Mouse (Mus musculus) heart, adult 2 months (tissue): ENCODE measurements around the gene Ctu1. TPM values are rescaled to one million over a fixed set of nuclear protein-coding genes. Genes with fewer than 3 reads are reported as not detected.

Experiments
- DNase-seq, 2 experiments: peaks; one replicate each; pipeline ENCODE4 v3.0.0; 2021
- H3K27ac ChIP-seq: fragments of 200-600 bp; 2 replicates; pipeline ENCODE4 v1.8.1; 2022
- H3K27me3 ChIP-seq: fragments of 200-500 bp; 2 replicates; pipeline ENCODE4 v1.6.1; 2012; ENCODE audit warnings: mild to moderate bottlenecking, low read length, inconsistent platforms, mixed read lengths; ENCODE audit not compliant: control insufficient read depth, insufficient read depth
- H3K36me3 ChIP-seq: fragments of 200-500 bp; 2 replicates; pipeline ENCODE4 v1.6.1; 2012; ENCODE audit warnings: low read length, inconsistent platforms; ENCODE audit not compliant: control insufficient read depth, insufficient read depth
- H3K4me1 ChIP-seq: fragments of 200-500 bp; 2 replicates; pipeline ENCODE4 v1.6.1; 2011; ENCODE audit warnings: low read length; ENCODE audit not compliant: control insufficient read depth, insufficient read depth
- H3K4me3 ChIP-seq: fragments of 200-600 bp; 2 replicates; pipeline ENCODE4 v1.8.1; 2022
- H3K79me2 ChIP-seq: fragments of 200-500 bp; replicated peaks from 2 replicates; pipeline ENCODE4 v1.6.1; 2012; ENCODE audit warnings: mild to moderate bottlenecking, inconsistent platforms, low read length, moderate library complexity, mixed read lengths; ENCODE audit not compliant: control insufficient read depth, insufficient read depth
- H3K9ac ChIP-seq: fragments of 200-500 bp; 2 replicates; pipeline ENCODE4 v1.6.1; 2012; ENCODE audit warnings: low read depth, mild to moderate bottlenecking, control low read depth, inconsistent platforms, low read length, mixed read lengths
- CTCF ChIP-seq: fragments of 200-600 bp; IDR thresholded peaks from 2 replicates; pipeline ENCODE4 v1.8.1; 2022; ENCODE audit warnings: antibody characterized with exemption, mild to moderate bottlenecking, moderate library complexity
- EP300 ChIP-seq: fragments of 200-500 bp; IDR thresholded peaks from 2 replicates; pipeline ENCODE4 v1.6.1; 2011; ENCODE audit warnings: low read depth, low read length, control low read depth; ENCODE audit not compliant: insufficient read depth
- POLR2A ChIP-seq: fragments of 200-500 bp; IDR thresholded peaks from 2 replicates; pipeline ENCODE4 v1.6.1; 2011; ENCODE audit warnings: mild to moderate bottlenecking, low read depth, low read length, control low read depth; ENCODE audit not compliant: insufficient read depth
- WGBS: fragments of 180-500 bp; shearing (Covaris S2); methylation state at CpG from one replicate; pipeline ENCODE4 v1.1.7; 2018; 5-methylcytosine and 5-hydroxymethylcytosine counted together
- intact Hi-C: fragments of 180-260 bp; cut with DNase I; formaldehyde crosslinking; loops from one replicate; pipeline ENCODE4 v1.15.1; 2025
- polyA plus RNA-seq: library from polyadenylated mRNA; depleted of rRNA; stranded (reverse); fragments of >200 nt; gene quantifications from 2 replicates; pipeline ENCODE4 v1.2.3, GENCODE M21; 2012
- total RNA-seq, 2 experiments: library from RNA; stranded (reverse); gene quantifications; 2 replicates each; pipeline ENCODE4 v1.2.3; 2021

Gene Ctu1
- total and polyA plus RNA-seq, 3 experiments = 2.5 to 3.2 (median 3.1) TPM

DNA sequence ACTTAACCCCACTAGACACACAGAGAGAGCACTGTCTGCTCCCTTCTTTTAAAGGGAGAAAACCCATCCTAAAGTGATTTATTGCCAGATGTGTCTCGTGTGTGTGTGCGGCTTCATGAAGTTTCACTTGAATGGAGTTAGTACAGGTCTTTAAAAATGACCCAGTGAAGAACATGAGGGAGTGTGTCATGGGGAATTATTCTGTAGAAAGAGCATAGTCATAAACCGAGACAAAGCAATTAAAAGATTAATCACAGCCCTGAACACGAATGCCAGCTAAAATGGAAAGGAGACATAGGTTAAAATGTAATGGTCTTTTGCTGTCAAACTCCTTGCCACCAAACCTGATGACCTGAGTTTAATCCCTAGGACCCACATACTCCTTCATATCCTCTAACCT lies 37.9 kb upstream of the Ctu1 start:
- WGBS = 80% methylated on average over 4 of the region's 4 CpGs
- H3K27ac ChIP-seq = no peak overlapping the region
- no peak for DNase-seq
- no peaks in the 10 kb centered on the region; the same call in 1 of the 2 replicates for H3K27me3 ChIP-seq
- no peak overlapping the region for H3K4me3 ChIP-seq
- intact Hi-C loops = no loop called here
- no peaks in the 10 kb centered on the region for H3K4me1 ChIP-seq
- no peak for TF ChIP-seq POLR2A
- no peak for TF ChIP-seq EP300
- no peaks in the 10 kb centered on the region for H3K36me3 ChIP-seq
- no peaks in the 10 kb centered on the region for H3K79me2 ChIP-seq
- H3K9ac ChIP-seq = no peak overlapping the region

DNA sequence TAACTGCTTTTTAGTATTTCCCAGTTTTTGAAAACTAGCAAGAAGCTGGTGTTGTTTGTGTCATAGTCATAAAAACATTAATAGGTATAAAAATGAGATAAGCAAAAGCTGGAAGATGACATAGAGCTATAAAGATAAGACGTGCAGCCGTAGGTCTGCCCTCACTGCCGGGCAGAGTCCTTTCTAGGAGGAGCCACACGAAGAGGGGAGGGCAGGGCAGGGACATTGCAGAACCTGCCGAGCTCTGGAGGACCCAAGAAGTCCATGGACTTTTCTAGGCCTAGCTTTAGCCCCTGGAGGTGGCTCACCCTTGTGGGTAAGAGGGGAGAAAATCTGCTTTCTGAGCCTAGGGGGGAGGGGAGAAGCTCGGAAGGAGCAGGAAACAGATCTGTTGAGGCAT lies 37.3 kb upstream of the Ctu1 start, which contains the start of gene Ceacam18:
Ceacam18 (plus strand) TSS at position 208 of the 400 bp plus-strand sequence.
- intact Hi-C loops = no loop called here
- Histone ChIP-seq H3K79me2 (no peaks in the 10 kb centered on the region), H3K36me3 (no peaks in the 10 kb centered on the region), H3K9ac (no peak within 1 kb of the TSS), H3K4me3 (no peak within 1 kb of the TSS), H3K4me1 (no peaks in the 10 kb centered on the region), H3K27ac (no peak within 1 kb of the TSS), H3K27me3 (no peaks in the 10 kb centered on the region)
- DNase-seq = no peak
- 37% methylated on average over 6 of the region's 6 CpGs for WGBS
- TF ChIP-seq EP300 (no peak), CTCF (no peak), POLR2A (no peak)

DNA sequence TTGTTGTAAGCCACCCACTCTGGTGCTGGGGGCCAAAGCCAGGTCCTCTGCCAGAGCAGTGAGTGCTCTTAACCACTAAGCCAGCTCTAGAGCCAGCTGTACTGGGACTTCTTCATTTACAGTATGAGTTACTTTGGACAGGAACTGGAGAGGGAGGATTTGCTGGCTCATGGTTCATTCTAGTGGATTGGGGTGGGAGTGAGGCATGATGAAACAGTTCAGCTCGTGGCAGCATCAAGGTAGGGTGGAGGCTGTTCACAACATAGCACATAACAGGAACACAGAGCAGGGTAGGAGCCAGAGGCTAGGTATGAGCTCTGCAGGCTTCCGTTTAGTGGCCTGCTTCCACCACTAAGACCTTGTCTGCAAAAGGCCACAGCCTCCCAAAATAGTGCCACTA lies 35.6 kb upstream of the Ctu1 start:
- no peak for TF ChIP-seq POLR2A
- H3K27me3 ChIP-seq = no peaks in the 10 kb centered on the region
- intact Hi-C loops = no loop called here
- no peak overlapping the region for H3K9ac ChIP-seq
- no peaks in the 10 kb centered on the region for H3K4me1 ChIP-seq
- H3K79me2 ChIP-seq = no peaks in the 10 kb centered on the region
- no peak overlapping the region for H3K4me3 ChIP-seq
- H3K27ac ChIP-seq = no peak overlapping the region
- 50% methylated on average over 2 of the region's 2 CpGs for WGBS
- H3K36me3 ChIP-seq = no peaks in the 10 kb centered on the region
- no peak for DNase-seq

DNA sequence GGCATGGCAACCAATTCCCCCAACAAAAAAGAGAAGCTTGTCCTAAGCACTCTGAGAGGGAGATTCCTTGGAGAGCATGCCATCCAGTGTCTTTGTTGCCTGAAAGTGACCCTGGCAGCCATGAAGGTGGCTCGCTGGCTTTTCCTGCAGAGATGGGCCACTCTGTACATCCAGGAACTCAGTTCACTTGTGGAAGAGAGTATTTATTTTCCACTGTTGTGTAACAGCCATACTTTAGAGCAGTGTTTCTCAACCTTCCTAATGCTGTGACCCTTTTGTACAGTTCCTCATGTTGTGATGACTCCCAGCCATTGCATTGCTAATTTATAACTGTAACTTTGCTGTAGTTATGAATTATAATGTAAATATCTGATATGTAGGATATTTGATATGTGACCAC lies 34.7 kb upstream of the Ctu1 start:
- H3K4me3 ChIP-seq = no peak overlapping the region
- intact Hi-C loops = no loop called here
- no peaks in the 10 kb centered on the region for H3K4me1 ChIP-seq
- H3K27ac ChIP-seq = no peak overlapping the region
- WGBS = 66% methylated on average over 1 of the region's 1 CpGs
- H3K79me2 ChIP-seq = no peaks in the 10 kb centered on the region
- no peaks in the 10 kb centered on the region for H3K36me3 ChIP-seq
- no peak overlapping the region for H3K9ac ChIP-seq
- DNase-seq = no peak
- no peaks in the 10 kb centered on the region for H3K27me3 ChIP-seq
- TF ChIP-seq POLR2A = no peak
- no peak for TF ChIP-seq EP300
- no peak for TF ChIP-seq CTCF

DNA sequence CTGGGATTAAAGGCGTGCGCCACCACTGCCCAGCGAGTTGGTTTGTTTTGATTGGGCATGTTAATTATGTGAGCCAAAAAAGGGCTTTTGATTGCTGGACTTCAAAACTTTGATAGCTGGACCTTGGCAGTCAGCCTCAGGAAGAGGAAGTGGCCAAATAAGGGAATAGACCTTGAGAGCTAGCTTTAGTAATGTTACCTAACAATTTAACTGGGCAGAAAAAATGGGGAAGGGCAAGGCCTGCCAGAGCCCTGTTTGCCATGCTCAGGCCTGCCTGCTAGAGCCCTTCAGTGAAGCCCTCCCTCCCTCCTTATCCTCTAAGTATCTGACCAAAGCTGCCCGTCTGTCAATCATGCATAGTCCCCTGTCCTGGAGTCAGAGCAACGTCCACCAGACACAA lies 29.2 kb upstream of the Ctu1 start:
- TF ChIP-seq EP300 = no peak
- no peak for TF ChIP-seq POLR2A
- no peak for TF ChIP-seq CTCF
- 59% methylated on average over 5 of the region's 5 CpGs for WGBS
- DNase-seq = peak in 1 of 2 experiments; percentile 11
- Histone ChIP-seq H3K4me1 (peaks cover 1% of the 10 kb centered on the region; the same call in 1 of the 2 replicates), H3K27ac (no peak overlapping the region), H3K27me3 (no peaks in the 10 kb centered on the region), H3K36me3 (no peaks in the 10 kb centered on the region), H3K9ac (no peak overlapping the region), H3K4me3 (no peak overlapping the region), H3K79me2 (no peaks in the 10 kb centered on the region)
- intact Hi-C loops = no loop called here

DNA sequence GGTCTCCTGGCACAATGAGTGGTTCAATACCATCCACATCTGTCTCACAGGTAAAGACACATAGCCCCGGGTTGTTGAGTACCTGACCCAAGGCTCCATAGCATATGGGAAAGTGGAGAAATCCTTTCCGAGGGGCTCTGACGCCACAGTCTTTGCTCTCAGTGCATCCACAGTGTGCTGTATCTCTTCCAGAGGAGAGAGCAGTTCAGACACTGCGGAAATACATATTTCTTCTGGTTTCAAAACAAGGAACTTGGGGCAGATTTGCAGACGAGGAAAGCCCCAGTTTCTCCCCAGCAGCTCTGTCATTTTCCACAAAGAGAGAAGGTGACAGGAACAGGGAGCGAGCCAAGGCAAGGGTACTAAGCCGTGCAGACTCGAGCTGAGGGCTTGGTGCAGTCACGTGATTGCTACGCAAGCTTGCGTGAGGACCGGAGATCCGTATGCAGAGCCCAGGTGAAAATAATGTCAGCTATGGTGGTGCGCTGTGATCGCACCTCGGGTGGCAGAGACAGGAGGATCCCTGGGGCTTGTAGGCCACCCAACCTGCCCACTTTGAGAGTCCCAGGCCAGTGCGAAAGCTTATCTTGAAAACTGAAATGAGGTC lies 28.7 kb upstream of the Ctu1 start:
- Histone ChIP-seq H3K79me2 (no peaks in the 10 kb centered on the region), H3K36me3 (no peaks in the 10 kb centered on the region), H3K4me1 (peaks cover 1% of the 10 kb centered on the region; the same call in 1 of the 2 replicates), H3K4me3 (no peak overlapping the region), H3K9ac (no peak overlapping the region), H3K27me3 (no peaks in the 10 kb centered on the region), H3K27ac (no peak overlapping the region)
- no peak for DNase-seq
- TF ChIP-seq CTCF (no peak), EP300 (no peak), POLR2A (no peak)
- intact Hi-C loops = no loop called here
- 64% methylated on average over 17 of the region's 17 CpGs for WGBS
